Mouse (Mus musculus): ENCODE data around the gene Nup98.
A peak's percentile ranks its signal among the peaks of the same experiment; 100 is the strongest.

Nup98 gene

DNA sequence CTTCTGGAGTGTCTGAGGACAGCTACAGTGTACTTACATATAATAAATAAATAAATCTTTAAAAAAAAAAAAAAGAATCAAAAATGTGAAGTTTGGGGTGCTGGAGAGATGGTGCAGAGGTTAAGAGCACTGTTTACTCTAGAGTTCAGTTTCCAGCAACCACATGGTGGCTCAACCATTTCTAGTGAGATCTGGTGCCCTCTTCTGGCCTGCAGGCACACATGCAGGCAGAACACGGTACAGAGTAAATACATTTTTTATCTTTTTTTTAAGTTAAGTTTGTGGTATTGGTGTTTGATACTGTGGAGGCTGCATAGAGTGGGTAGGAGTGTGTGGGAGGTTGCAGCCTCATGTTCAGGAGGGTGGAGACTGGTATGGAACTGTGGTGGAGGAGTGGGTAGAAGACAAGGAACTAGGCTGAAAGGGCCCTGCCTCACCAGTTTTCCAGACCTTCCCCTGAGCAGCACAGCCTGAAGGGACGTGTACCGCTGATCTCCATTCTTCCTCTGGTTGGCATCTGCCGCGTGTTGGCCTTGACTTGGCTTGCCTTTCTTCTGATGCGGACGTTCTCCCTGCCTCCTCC, 133.2 kb downstream of the Nup98 start:
- DNase-seq (ENCODE audit: low read depth, low spot score) = peak; percentile 46
